Mouse (Mus musculus): Measurements from ENCODE around the gene Ccng1.
"Not testable (repeated sequence)": the region's sequence is repeated elsewhere in the genome, so short reads cannot be mapped to it uniquely, and the experiment has no call there.

Ccng1 gene

GRCm38 (mm10) chr11:40718324-40718723, 36.8 kb downstream of the Ccng1 start:
- DNase-seq (ENCODE audit: low spot score): no peak

DNA sequence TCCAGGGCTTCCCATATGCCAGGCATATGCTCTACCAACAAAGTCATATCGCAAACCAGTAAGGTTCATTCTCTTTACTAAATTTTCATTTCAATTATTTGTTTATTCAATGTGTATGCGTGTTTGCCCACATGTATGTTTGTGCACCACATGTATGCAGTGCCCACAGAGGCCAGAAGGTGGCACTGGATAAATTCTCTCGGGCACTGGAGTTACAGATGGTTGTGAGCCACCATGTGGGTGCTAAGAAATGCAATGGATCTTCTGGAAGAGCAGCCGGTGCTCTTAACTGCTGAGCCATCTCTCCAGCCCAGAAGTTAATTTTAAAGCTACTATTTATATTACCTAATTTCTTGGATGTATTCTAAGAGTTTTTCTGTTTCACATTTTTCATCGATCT, 39.6 kb downstream of the Ccng1 start:
- DNase-seq (ENCODE audit: low spot score): no peak

GRCm38 (mm10) chr11:40713858-40714257, 41.3 kb downstream of the Ccng1 start:
- DNase-seq (ENCODE audit: low spot score): no peak

GRCm38 (mm10) chr11:40709899-40710298, 45.2 kb downstream of the Ccng1 start:
- DNase-seq (ENCODE audit: low spot score): not testable (repeated sequence)

Measured in urinary bladder, postnatal 10 days (tissue).